Mouse (Mus musculus) liver (tissue): ENCODE data around the gene Brd7.

Source experiments
- DNase-seq: peaks from one replicate; pipeline ENCODE4 v3.0.0-alpha.2; 2020; ENCODE audit warnings: mixed read lengths

The Brd7 gene

GRCm38 (mm10) chr8:88307736-88308135 lies 54.3 kb downstream of the Brd7 start:
- no peak for DNase-seq

DNA sequence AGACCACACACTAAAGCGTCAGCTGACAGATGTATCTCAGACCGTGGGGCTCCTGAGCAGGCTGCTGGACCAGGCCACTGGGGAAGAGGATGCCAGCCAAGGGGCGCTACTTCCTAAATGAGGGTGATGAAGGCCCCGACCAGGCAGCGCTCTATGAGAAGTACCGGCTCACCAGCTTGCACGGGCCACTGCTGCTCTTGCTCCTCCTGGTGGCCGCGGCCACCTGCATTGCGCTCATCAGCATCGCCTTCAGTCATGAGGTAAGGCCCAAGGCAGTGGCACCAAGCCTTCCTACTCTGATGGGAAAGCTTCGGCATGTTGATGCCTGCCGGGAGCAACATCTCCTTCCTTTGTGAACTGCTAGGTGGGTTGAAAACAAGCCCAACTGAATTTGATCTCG lies 55.5 kb downstream of the Brd7 start:
- DNase-seq: peak; percentile 62

DNA sequence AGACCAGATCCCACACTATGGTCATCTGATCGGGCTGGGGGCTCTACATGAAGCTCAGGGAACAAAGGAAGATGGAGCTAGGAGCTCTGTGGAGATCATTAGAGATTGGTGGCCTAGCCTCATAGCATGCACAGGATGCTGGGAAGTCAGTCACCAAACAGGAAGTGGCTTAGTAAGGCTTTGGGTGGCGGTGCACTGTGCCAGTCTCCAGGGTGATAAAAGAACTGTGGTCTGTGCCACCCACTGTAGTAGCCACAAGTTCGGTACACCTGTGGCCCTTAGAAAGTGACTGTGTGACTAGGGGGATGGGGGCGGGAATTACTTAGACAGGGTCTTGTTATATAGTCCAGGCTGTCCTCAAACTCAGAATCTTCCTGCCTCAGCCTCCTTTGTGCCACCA lies 56.2 kb downstream of the Brd7 start:
- DNase-seq: no peak

GRCm38 (mm10) chr8:88301589-88302437 lies 60.2 kb downstream of the Brd7 start:
- peak; percentile 70 for DNase-seq

GRCm38 (mm10) chr8:88299907-88300603 lies 61.9 kb downstream of the Brd7 start:
- DNase-seq: peak; percentile 88

- no peak for DNase-seq
Measured at GRCm38 (mm10) chr8:88298733-88299103, 63.3 kb downstream of the Brd7 start.

DNA sequence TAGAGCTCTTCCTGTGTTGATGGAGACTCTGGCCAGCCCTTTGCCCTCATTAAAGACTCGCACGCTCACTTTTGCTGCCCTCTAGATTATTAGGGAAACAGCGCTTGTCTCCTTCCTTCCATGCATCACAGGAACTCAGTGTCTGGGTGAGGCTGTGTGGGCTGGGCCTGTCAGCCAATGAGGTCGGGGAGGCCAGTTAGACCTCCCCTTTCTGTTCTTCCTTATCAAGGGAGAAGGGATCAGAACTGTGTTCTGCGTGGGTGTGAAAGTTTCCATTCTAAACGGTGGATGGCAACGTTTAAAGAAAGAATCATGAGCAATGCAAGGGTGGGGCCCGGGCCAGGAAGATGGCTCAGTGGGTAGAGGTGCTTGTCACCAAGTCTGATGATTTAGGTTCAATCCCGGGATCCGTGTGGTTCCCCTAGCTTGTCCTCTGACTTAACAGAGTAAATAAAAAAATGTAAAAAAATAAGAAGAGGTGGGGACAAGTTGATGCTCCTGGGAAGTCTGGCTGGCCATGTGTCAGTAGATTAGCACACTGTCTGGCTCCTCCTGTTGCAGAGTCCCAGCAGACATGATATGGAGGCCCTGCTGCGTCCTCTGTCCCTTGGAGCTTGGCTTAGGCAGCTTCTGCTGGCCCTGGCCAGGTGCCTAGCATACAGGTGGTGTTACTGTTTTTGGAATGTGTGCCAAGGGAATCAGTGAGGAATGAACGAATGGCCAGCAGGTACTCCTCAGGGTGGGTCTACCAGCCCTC lies 63.8 kb downstream of the Brd7 start:
- DNase-seq: peak; percentile 86

- peak; percentile 48 for DNase-seq
Measured at GRCm38 (mm10) chr8:88294977-88295376, 67.0 kb downstream of the Brd7 start.

GRCm38 (mm10) chr8:88293590-88294356 lies 68.2 kb downstream of the Brd7 start:
- DNase-seq: peak; percentile 48

GRCm38 (mm10) chr8:88292926-88293325 lies 69.1 kb downstream of the Brd7 start:
- DNase-seq: peak; percentile 70

DNA sequence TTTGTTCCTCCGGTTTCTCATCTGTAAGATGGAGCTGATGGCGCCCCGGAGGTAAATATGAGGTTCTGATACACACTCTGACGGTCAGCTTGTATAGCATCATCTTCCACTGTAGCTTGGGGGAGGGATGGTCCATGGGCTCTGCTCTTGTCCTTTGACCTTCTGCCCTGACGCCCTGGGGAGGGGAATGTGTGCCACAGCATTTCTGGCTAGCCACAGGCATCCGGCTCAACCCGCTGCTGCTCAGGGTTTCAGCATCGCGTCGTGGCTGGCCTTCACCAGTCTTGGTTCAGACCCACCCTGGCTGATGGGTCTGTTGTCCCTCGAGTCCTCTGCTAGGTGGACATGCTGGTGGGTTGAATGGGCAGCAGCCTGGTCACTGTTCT lies 70.7 kb downstream of the Brd7 start:
- no peak for DNase-seq

GRCm38 (mm10) chr8:88290326-88291304 lies 71.4 kb downstream of the Brd7 start:
- DNase-seq: no peak

- peak; percentile 54 for DNase-seq
Measured at GRCm38 (mm10) chr8:88289901-88290300, 72.1 kb downstream of the Brd7 start.

DNA sequence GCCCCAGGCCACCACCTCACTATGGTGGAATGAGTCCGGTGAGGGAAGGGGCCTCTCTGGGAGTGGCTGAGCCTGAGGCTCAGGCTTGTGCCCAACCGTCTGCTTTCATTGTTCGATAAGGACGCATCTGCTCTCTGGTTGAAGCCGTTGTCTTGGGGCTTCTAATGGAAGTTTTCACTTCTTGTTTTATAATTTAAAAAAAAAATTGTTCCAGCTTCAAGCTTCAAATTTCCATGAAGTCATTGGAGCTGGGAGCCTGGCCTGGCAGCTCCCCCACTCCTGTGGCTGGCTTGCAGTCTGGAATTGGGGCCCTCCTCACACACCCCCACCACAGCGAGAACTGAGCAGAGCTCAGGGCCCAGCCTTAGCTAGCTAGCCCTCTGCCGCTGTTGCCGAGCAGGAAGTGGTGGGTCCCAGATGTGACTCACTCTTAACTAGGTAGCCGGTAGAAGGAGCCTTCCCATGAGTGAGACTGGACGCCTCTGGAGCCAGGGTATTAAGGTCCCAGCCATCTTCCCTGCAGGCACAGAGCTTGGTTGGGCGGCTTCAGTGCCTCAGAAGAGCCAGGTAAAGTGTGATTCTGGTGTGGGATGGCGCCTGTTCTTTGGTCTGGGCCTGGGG lies 73.3 kb downstream of the Brd7 start:
- DNase-seq: peak; percentile 66

DNA sequence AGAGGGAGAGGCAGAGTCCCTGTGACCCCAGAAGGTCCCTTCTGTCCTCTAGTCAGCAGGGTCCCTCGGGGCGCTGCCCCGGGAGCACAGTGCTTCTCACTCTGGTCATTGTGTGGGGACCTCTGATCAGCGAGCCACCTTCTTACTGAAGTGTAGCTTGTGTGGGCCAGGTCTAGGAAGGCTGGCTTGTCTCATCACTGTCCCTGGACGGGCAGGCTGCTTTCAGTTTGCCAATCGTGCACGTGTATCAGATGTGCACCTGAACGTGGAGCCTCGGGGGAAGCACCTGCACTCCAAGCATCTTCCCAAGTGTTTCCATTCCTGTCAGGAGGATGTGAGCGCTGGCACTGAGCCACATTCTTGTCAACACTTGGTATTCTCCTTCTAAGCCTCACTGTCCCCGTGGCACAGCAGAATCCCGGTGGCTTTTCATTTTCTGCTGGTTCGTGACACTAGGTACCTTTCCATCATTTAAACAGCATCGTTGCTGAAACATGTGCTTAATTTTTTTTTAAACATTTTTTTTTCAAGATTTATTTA lies 75.5 kb downstream of the Brd7 start:
- no peak for DNase-seq

DNA sequence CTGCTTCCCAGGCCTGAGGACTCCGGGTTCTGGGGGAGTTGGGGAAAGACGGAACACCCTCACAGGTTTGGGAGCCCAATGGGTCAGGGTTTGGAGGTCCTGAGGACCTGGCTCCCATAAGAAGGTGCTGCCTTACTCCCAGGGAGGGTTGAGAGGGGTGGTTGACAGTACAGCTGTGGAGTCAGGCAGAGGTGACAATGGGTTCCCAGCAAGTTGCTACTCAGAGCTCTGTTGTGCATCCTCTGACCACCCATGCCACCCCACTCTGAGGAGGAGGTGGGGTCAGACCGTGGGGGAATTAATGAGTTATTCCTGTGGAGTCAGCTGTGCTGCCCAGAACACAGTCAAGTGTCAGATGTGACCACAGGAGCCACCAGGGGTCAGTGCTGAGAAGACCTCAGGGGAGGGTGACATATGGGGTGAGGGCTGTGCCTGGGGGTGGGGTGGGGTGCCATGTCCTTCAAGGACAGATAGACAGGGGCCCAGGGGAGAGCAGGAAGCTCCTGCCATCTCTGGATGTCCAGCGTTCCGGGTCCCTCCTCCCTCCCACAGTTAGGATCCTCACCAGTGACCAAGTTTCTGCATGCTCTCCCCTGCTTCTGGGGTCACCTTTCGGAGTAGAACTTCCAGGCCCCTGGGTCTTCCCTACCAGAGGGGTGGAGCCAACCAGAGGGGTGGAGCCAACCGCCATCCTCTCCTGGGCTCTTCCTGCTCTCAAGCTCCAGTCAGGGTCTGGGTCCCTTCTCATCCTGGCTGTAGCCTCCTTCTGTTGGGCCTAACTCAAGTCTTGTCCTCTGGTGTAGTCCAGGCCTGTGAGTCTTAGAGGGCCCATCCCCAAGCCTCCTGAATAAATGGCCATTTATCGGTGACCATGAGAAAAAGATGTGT lies 76.3 kb downstream of the Brd7 start:
- peak; percentile 70 for DNase-seq

DNA sequence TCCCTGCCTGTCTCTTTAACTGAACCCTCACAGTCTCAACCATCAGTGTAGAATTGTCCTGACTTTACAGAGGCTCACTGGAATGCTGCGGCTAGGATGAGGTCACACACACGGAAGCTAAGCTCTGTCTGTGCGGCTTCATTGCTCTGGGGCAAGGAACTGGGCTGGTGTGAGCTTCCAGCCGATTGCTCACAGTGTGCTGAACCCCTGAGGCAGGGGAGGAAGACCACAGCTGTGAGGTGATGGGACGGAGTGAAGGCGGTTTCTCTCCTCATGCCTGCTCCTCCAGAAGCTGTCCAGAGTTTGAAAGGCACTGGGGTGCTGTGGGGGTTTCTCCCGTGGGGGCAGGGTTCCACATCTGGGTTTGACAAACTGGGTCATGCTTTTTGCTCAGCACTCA lies 77.3 kb downstream of the Brd7 start:
- DNase-seq: no peak

DNA sequence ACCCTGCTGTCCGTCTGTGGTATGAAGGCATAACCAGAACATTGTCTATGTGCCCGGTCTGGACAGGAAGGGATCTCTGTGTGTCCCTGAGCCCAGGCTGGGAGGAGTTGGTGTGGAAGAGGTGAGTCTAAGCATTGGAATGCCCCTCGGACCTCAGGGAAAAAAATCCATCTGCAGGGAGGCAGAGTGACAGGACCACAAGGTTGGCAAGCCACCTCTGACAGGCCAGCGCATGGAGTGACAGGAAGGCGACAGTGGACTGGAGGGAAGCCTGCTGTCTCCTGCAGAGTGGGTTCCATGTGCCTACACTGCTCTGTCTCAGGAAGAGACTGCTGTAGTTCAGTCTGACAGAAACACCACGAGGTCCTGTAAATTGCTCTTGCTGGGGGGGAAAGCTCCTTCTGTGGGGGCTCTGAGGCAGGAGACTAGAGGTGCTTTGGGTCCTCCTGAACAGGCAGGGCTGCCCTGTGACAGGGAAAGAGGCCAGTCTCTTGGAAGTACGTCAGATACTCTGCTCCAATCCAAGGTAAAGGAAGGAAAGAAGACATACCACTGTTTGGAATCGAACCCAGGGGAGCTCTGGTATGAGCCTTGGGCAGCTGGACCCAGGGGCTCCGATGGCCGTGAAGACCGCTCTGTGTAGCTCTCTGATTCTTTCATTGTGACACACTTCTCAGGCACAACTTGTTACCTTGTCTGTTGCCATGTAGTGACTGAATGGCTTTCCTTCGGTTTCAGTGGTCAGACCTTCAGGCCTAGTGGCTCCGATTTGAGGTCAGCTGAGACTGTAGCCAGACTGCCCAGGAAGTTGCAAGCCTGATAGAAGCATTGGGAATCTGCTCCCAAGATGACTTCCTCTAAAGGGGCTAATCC lies 78.5 kb downstream of the Brd7 start:
- DNase-seq: no peak

- DNase-seq: no peak
Measured at GRCm38 (mm10) chr8:88282684-88283083, 79.3 kb downstream of the Brd7 start.
